Mouse (Mus musculus) thymus, adult 2 months (tissue): Measurements from ENCODE around the gene Lama5. TPM values are rescaled to one million over a fixed set of nuclear protein-coding genes. Genes with fewer than 3 reads are reported as not detected.

ENCODE experiments used
- DNase-seq: peaks from one replicate; pipeline ENCODE4 v3.0.0; 2021
- H3K27ac ChIP-seq: fragments of 200-500 bp; 2 replicates; pipeline ENCODE4 v1.5.1; 2012; ENCODE audit warnings: low read length, control low read depth; ENCODE audit not compliant: control insufficient read depth, insufficient read depth
- H3K27me3 ChIP-seq: fragments of 200-500 bp; 2 replicates; pipeline ENCODE4 v1.6.1; 2012; ENCODE audit warnings: mild to moderate bottlenecking, low read length, moderate library complexity, mixed read lengths; ENCODE audit not compliant: control insufficient read depth, insufficient read depth
- H3K36me3 ChIP-seq: fragments of 200-500 bp; 2 replicates; pipeline ENCODE4 v1.6.1; 2012; ENCODE audit warnings: mild to moderate bottlenecking, low read length, moderate library complexity; ENCODE audit not compliant: control insufficient read depth, insufficient read depth
- H3K4me1 ChIP-seq: fragments of 200-500 bp; replicated peaks from 2 replicates; pipeline ENCODE4 v1.6.1; 2012; ENCODE audit warnings: low read length; ENCODE audit not compliant: control insufficient read depth, insufficient read depth
- H3K4me3 ChIP-seq: fragments of 200-500 bp; 2 replicates; pipeline ENCODE4 v1.5.1; 2012; ENCODE audit warnings: mild to moderate bottlenecking, low read length, control low read depth, moderate library complexity; ENCODE audit not compliant: control insufficient read depth, insufficient read depth
- CTCF ChIP-seq: fragments of 200-500 bp; IDR thresholded peaks from 2 replicates; pipeline ENCODE4 v1.5.1; 2012; ENCODE audit warnings: mild to moderate bottlenecking, control low read depth, low read length, moderate library complexity, borderline replicate concordance; ENCODE audit not compliant: control insufficient read depth, poor library complexity, insufficient read depth; ENCODE audit errors: extremely low read depth
- POLR2A ChIP-seq: fragments of 200-500 bp; IDR thresholded peaks from 2 replicates; pipeline ENCODE4 v1.6.1; 2012; ENCODE audit warnings: mild to moderate bottlenecking, low read length, control low read depth, moderate library complexity; ENCODE audit not compliant: control insufficient read depth, poor library complexity, insufficient read depth; ENCODE audit errors: extremely low read depth
- WGBS: fragments of 180-500 bp; shearing (Covaris S2); methylation state at CpG from one replicate; pipeline ENCODE4 v1.1.7; 2018; 5-methylcytosine and 5-hydroxymethylcytosine counted together
- polyA plus RNA-seq: library from polyadenylated mRNA; depleted of rRNA; stranded (reverse); fragments of >200 nt; gene quantifications from 2 replicates; pipeline ENCODE4 v1.2.3, GENCODE M21; 2012

Lama5 gene
- polyA plus RNA-seq, 1 experiment, result 13.1 TPM

- Histone ChIP-seq H3K27ac (no peak overlapping the region), H3K4me3 (no peak overlapping the region), H3K36me3 (no peaks in the 10 kb centered on the region), H3K27me3 (no peaks in the 10 kb centered on the region; the same call in 1 of the 2 replicates), H3K4me1 (no peaks in the 10 kb centered on the region)
- 83% methylated on average over 5 of the region's 5 CpGs for WGBS
- no peak for DNase-seq
- TF ChIP-seq POLR2A (no peak), CTCF (no peak)
Measured at GRCm38 (mm10) chr2:180218677-180219076, 7.0 kb downstream of the Lama5 start.

DNA sequence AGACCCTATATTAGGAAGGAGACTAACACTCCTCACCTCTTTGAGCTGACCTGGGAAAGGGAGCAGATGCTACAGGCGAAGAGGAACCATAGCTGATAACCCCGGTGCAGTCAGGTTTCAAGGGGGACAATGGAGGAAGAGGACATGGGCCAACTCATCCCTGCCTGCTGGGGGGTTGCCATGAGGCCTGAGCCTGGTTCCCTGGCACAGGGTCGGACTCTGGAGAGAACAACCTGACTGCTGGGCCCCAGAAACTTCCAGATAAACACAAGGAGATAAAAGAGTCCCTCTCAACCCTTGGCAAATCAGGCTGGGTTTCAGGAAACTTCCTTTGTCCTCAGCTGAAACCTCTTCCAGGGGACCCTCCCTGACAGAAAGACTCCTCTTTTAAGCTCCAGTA is 7.4 kb downstream of the Lama5 start:
- H3K27ac ChIP-seq, result no peak overlapping the region
- 67% methylated on average over 3 of the region's 3 CpGs for WGBS
- DNase-seq, result no peak
- H3K27me3 ChIP-seq, result no peaks in the 10 kb centered on the region
- H3K36me3 ChIP-seq, result no peaks in the 10 kb centered on the region
- no peaks in the 10 kb centered on the region for H3K4me1 ChIP-seq
- TF ChIP-seq POLR2A (no peak), CTCF (no peak)
- H3K4me3 ChIP-seq, result no peak overlapping the region

DNA sequence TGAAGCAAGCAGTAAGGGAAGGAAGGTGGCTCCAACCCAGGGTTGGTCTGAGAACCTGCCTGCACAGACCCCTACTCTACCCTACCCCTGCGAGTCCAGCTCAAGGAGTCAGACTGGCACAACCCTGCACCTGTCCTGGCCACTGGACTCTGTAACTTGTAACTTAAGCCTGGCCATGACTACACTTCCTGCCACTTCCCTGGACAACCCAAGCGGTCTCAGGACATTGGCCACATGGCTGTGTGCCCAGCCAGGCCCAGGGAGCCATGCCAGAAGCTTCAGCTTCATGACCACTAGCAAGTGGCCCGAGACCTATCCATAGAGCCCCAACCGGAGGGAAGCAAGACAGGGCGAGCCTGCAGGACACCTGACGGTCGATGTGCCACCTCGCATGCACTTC is 8.1 kb downstream of the Lama5 start:
- H3K27ac ChIP-seq, result no peak overlapping the region
- no peak for DNase-seq
- 93% methylated on average over 8 of the region's 8 CpGs for WGBS

DNA sequence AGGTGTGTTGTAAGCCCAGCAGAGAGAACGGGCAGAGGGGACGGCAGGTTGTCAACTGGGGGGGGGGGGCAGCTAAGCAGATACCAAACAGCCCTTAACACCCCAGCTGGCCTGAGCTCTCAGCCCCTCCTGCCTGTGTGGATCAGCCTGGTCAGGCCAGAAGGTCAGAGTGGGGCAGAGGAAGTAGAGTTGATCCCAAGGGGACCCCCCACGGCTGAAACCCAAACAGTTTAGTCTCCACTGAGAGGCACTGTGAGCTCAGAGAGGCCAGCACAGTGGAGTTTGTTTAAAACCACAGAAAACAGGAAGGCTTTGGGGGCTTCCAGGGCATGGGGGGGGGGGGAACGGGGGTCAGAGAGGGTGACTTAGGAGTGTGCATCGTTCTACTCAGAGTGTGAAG is 8.7 kb downstream of the Lama5 start:
- DNase-seq, result no peak
- Histone ChIP-seq H3K36me3 (no peaks in the 10 kb centered on the region), H3K4me1 (no peaks in the 10 kb centered on the region), H3K4me3 (no peak overlapping the region), H3K27me3 (no peaks in the 10 kb centered on the region), H3K27ac (no peak overlapping the region)
- no peak for TF ChIP-seq CTCF
- TF ChIP-seq POLR2A, result no peak
- WGBS, result 36% methylated on average over 5 of the region's 5 CpGs

More for the DNA sequence above, 8.1 kb downstream of the Lama5 start:
- Histone ChIP-seq H3K4me3 (no peak overlapping the region), H3K4me1 (no peaks in the 10 kb centered on the region), H3K27me3 (no peaks in the 10 kb centered on the region), H3K36me3 (no peaks in the 10 kb centered on the region)
- TF ChIP-seq CTCF (no peak), POLR2A (no peak)

GRCm38 (mm10) chr2:180215951-180216350 is 9.7 kb downstream of the Lama5 start:
- WGBS, result 65% methylated on average over 6 of the region's 6 CpGs
- DNase-seq, result no peak
- H3K36me3 ChIP-seq, result no peaks in the 10 kb centered on the region
- no peaks in the 10 kb centered on the region for H3K4me1 ChIP-seq
- no peaks in the 10 kb centered on the region for H3K27me3 ChIP-seq
- no peak overlapping the region for H3K4me3 ChIP-seq
- H3K27ac ChIP-seq, result no peak overlapping the region
- no peak for TF ChIP-seq CTCF
- no peak for TF ChIP-seq POLR2A

DNA sequence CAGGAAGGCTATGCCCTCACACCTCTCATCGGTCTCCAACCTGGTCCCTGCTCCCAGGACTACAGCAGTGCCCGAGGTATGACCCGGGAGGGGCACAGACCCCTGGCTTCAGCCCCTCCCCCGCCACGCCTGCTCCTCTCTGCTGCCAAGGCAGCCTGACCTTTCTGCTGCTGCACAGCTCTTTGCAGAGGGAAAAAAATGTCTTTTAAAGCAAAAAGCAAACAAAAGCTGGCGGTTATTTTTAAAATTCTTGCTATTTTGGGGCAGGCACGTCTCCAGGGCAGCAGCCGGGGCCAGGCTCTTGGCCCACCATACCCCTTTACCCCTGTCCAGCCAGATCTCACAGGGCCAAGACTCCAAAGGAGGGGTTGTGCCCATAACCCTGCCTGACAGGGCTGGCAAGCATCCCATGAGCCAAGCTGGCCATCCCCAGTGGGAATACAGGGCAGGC is 10.6 kb downstream of the Lama5 start:
- H3K27me3 ChIP-seq, result no peaks in the 10 kb centered on the region
- H3K4me3 ChIP-seq, result no peak overlapping the region
- no peak overlapping the region for H3K27ac ChIP-seq
- no peaks in the 10 kb centered on the region for H3K4me1 ChIP-seq
- H3K36me3 ChIP-seq, result no peaks in the 10 kb centered on the region
- WGBS, result 87% methylated on average over 8 of the region's 8 CpGs
- DNase-seq, result no peak
- no peak for TF ChIP-seq POLR2A
- TF ChIP-seq CTCF, result no peak

GRCm38 (mm10) chr2:180214352-180214978 is 11.2 kb downstream of the Lama5 start:
- 95% methylated on average over 4 of the region's 4 CpGs for WGBS
- Histone ChIP-seq H3K36me3 (no peaks in the 10 kb centered on the region), H3K4me1 (no peaks in the 10 kb centered on the region), H3K27ac (no peak overlapping the region), H3K27me3 (no peaks in the 10 kb centered on the region), H3K4me3 (no peak overlapping the region)
- no peak for TF ChIP-seq POLR2A
- no peak for TF ChIP-seq CTCF
- DNase-seq, result no peak
